Mouse (Mus musculus): Measurements from ENCODE around the gene Mark3. TPM values are rescaled to one million over a fixed set of nuclear protein-coding genes. Genes with fewer than 3 reads are reported as not detected.
A peak's percentile ranks its signal among the peaks of the same experiment; 100 is the strongest.

The Mark3 gene
- 61.5 and 73.6 TPM in 2 replicates for polyA plus RNA-seq (2014; fragmentation: Nextera tagmentation; extraction: Ambion mirVana)

GRCm38 (mm10) chr12:111574074-111574886 lies at the start of gene Mark3:
Gene Mark3 (plus strand): TSS chr12:111574523.
- WGBS, result under 1% methylated on average over 72 of the region's 75 CpGs

GRCm38 (mm10) chr12:111524883-111525282 lies 49.4 kb upstream of the Mark3 start:
- H3K9me3 ChIP-seq (ENCODE audit: control insufficient read depth, low read length), result peaks cover 3% of the 10 kb centered on the region; the same call in 1 of the 2 replicates
- H3K27me3 ChIP-seq (ENCODE audit: control insufficient read depth, insufficient read depth, low read length), result no peaks in the 10 kb centered on the region
- no peaks in the 10 kb centered on the region for H3K36me3 ChIP-seq (ENCODE audit: control insufficient read depth, insufficient read depth, low read length)
- H3K27ac ChIP-seq (ENCODE audit: low read depth, low read length), result no peak overlapping the region
- H3K9ac ChIP-seq (ENCODE audit: low read depth, low read length), result no peak overlapping the region
- H3K4me3 ChIP-seq (ENCODE audit: low read length), result no peak overlapping the region
- 82% methylated on average over 3 of the region's 3 CpGs for WGBS
- H3K4me1 ChIP-seq (ENCODE audit: control insufficient read depth, insufficient read depth, low read length), result no peaks in the 10 kb centered on the region
- no peak overlapping the region for H3K4me2 ChIP-seq (replicated peaks; ENCODE audit: low read depth, low read length)
- ATAC-seq (ENCODE audit: low FRiP score, low TSS enrichment), result no peak

More at GRCm38 (mm10) chr12:111574074-111574886, at the start of gene Mark3:
- H3K36me3 ChIP-seq (ENCODE audit: control insufficient read depth, insufficient read depth, low read length), result no peaks in the 10 kb centered on the region
- H3K27ac ChIP-seq (ENCODE audit: low read depth, low read length), result peak within 1 kb of the TSS; percentile 93
- peak within 1 kb of the TSS; percentile 80 for H3K4me3 ChIP-seq (ENCODE audit: low read length)
- no peaks in the 10 kb centered on the region for H3K27me3 ChIP-seq (ENCODE audit: control insufficient read depth, insufficient read depth, low read length)
- no peaks in the 10 kb centered on the region for H3K9me3 ChIP-seq (ENCODE audit: control insufficient read depth, low read length)
- H3K4me1 ChIP-seq (ENCODE audit: control insufficient read depth, insufficient read depth, low read length), result peaks cover 20% of the 10 kb centered on the region
- peak within 1 kb of the TSS; percentile 99 for H3K9ac ChIP-seq (ENCODE audit: low read depth, low read length)
- ATAC-seq (ENCODE audit: low FRiP score, low TSS enrichment), result peak; percentile 98
- peak within 1 kb of the TSS; percentile 48 for H3K4me2 ChIP-seq (replicated peaks; ENCODE audit: low read depth, low read length)

GRCm38 (mm10) chr12:111527643-111528281 lies 46.6 kb upstream of the Mark3 start:
- Histone ChIP-seq H3K27me3 (ENCODE audit: control insufficient read depth, insufficient read depth, low read length) (no peaks in the 10 kb centered on the region), H3K36me3 (ENCODE audit: control insufficient read depth, insufficient read depth, low read length) (no peaks in the 10 kb centered on the region), H3K9me3 (ENCODE audit: control insufficient read depth, low read length) (peaks cover 3% of the 10 kb centered on the region; the same call in 1 of the 2 replicates), H3K27ac (ENCODE audit: low read depth, low read length) (no peak overlapping the region), H3K4me1 (ENCODE audit: control insufficient read depth, insufficient read depth, low read length) (no peaks in the 10 kb centered on the region), H3K4me2 (replicated peaks; ENCODE audit: low read depth, low read length) (no peak overlapping the region), H3K4me3 (ENCODE audit: low read length) (no peak overlapping the region), H3K9ac (ENCODE audit: low read depth, low read length) (no peak overlapping the region)
- ATAC-seq (ENCODE audit: low FRiP score, low TSS enrichment), result no peak
- whole genome bisulfite sequencing, result 66% methylated on average over 8 of the region's 8 CpGs

- H3K4me3 ChIP-seq (ENCODE audit: low read length), result no peak overlapping the region
- no peak overlapping the region for H3K27ac ChIP-seq (ENCODE audit: low read depth, low read length)
- no peak overlapping the region for H3K9ac ChIP-seq (ENCODE audit: low read depth, low read length)
- H3K4me1 ChIP-seq (ENCODE audit: control insufficient read depth, insufficient read depth, low read length), result 0 out of 2 replicates have a peak, but pooled peaks cover 4% of the 10 kb centered on the region
- no peak overlapping the region for H3K4me2 ChIP-seq (replicated peaks; ENCODE audit: low read depth, low read length)
- H3K27me3 ChIP-seq (ENCODE audit: control insufficient read depth, insufficient read depth, low read length), result no peaks in the 10 kb centered on the region
- H3K9me3 ChIP-seq (ENCODE audit: control insufficient read depth, low read length), result no peaks in the 10 kb centered on the region
- no peak for ATAC-seq (ENCODE audit: low FRiP score, low TSS enrichment)
- H3K36me3 ChIP-seq (ENCODE audit: control insufficient read depth, insufficient read depth, low read length), result no peaks in the 10 kb centered on the region
- WGBS, result 23% methylated on average over 8 of the region's 8 CpGs
Measured at GRCm38 (mm10) chr12:111529192-111529591, 45.1 kb upstream of the Mark3 start.

GRCm38 (mm10) chr12:111533096-111533794 lies 41.1 kb upstream of the Mark3 start:
- H3K4me2 ChIP-seq (replicated peaks; ENCODE audit: low read depth, low read length), result no peak overlapping the region
- no peak overlapping the region for H3K27ac ChIP-seq (ENCODE audit: low read depth, low read length)
- no peak for ATAC-seq (ENCODE audit: low FRiP score, low TSS enrichment)
- no peak overlapping the region for H3K4me3 ChIP-seq (ENCODE audit: low read length)
- H3K9me3 ChIP-seq (ENCODE audit: control insufficient read depth, low read length), result no peaks in the 10 kb centered on the region
- peaks cover 23% of the 10 kb centered on the region for H3K4me1 ChIP-seq (ENCODE audit: control insufficient read depth, insufficient read depth, low read length)
- H3K36me3 ChIP-seq (ENCODE audit: control insufficient read depth, insufficient read depth, low read length), result no peaks in the 10 kb centered on the region
- 32% methylated on average over 11 of the region's 11 CpGs for WGBS
- no peak overlapping the region for H3K9ac ChIP-seq (ENCODE audit: low read depth, low read length)
- H3K27me3 ChIP-seq (ENCODE audit: control insufficient read depth, insufficient read depth, low read length), result no peaks in the 10 kb centered on the region

- 38% methylated on average over 6 of the region's 6 CpGs for WGBS
- H3K9ac ChIP-seq (ENCODE audit: low read depth, low read length), result no peak overlapping the region
- ATAC-seq (ENCODE audit: low FRiP score, low TSS enrichment), result no peak
Measured at GRCm38 (mm10) chr12:111535281-111535680, 39.0 kb upstream of the Mark3 start.

GRCm38 (mm10) chr12:111535762-111536161 lies 38.6 kb upstream of the Mark3 start:
- Histone ChIP-seq H3K4me2 (replicated peaks; ENCODE audit: low read depth, low read length) (no peak overlapping the region), H3K27me3 (ENCODE audit: control insufficient read depth, insufficient read depth, low read length) (no peaks in the 10 kb centered on the region), H3K27ac (ENCODE audit: low read depth, low read length) (no peak overlapping the region), H3K9me3 (ENCODE audit: control insufficient read depth, low read length) (no peaks in the 10 kb centered on the region), H3K36me3 (ENCODE audit: control insufficient read depth, insufficient read depth, low read length) (peaks cover 19% of the 10 kb centered on the region), H3K9ac (ENCODE audit: low read depth, low read length) (no peak overlapping the region), H3K4me3 (ENCODE audit: low read length) (no peak overlapping the region), H3K4me1 (ENCODE audit: control insufficient read depth, insufficient read depth, low read length) (peaks cover 37% of the 10 kb centered on the region)
- 73% methylated on average over 5 of the region's 5 CpGs for WGBS
- no peak for ATAC-seq (ENCODE audit: low FRiP score, low TSS enrichment)

More at GRCm38 (mm10) chr12:111535281-111535680, 39.0 kb upstream of the Mark3 start:
- Histone ChIP-seq H3K4me3 (ENCODE audit: low read length) (no peak overlapping the region), H3K4me2 (replicated peaks; ENCODE audit: low read depth, low read length) (no peak overlapping the region), H3K9me3 (ENCODE audit: control insufficient read depth, low read length) (no peaks in the 10 kb centered on the region), H3K27ac (ENCODE audit: low read depth, low read length) (no peak overlapping the region), H3K36me3 (ENCODE audit: control insufficient read depth, insufficient read depth, low read length) (peaks cover 14% of the 10 kb centered on the region), H3K4me1 (ENCODE audit: control insufficient read depth, insufficient read depth, low read length) (peaks cover 34% of the 10 kb centered on the region), H3K27me3 (ENCODE audit: control insufficient read depth, insufficient read depth, low read length) (no peaks in the 10 kb centered on the region)

GRCm38 (mm10) chr12:111536746-111537145 lies 37.6 kb upstream of the Mark3 start:
- 15% methylated on average over 4 of the region's 4 CpGs for WGBS
- peak overlapping the region; percentile 68 for H3K4me3 ChIP-seq (ENCODE audit: low read length)
- peaks cover 38% of the 10 kb centered on the region for H3K4me1 ChIP-seq (ENCODE audit: control insufficient read depth, insufficient read depth, low read length)
- H3K36me3 ChIP-seq (ENCODE audit: control insufficient read depth, insufficient read depth, low read length), result peaks cover 29% of the 10 kb centered on the region
- H3K9ac ChIP-seq (ENCODE audit: low read depth, low read length), result peak overlapping the region; percentile 99; the same call in 1 of the 2 replicates
- H3K4me2 ChIP-seq (replicated peaks; ENCODE audit: low read depth, low read length), result peak overlapping the region; percentile 63
- no peaks in the 10 kb centered on the region for H3K27me3 ChIP-seq (ENCODE audit: control insufficient read depth, insufficient read depth, low read length)
- no peaks in the 10 kb centered on the region for H3K9me3 ChIP-seq (ENCODE audit: control insufficient read depth, low read length)
- peak overlapping the region; percentile 84; the same call in 1 of the 2 replicates for H3K27ac ChIP-seq (ENCODE audit: low read depth, low read length)
- ATAC-seq (ENCODE audit: low FRiP score, low TSS enrichment), result no peak

All from kidney, embryonic 14.5 days (tissue).